Mouse (Mus musculus) cerebellum, adult 2 months (tissue): ENCODE results near the gene Pacsin1.

ENCODE experiments used
- CTCF ChIP-seq: fragments of 200-500 bp; IDR thresholded peaks from 2 replicates; pipeline ENCODE4 v1.5.1; 2011; ENCODE audit warnings: low read depth, mild to moderate bottlenecking, control low read depth, low read length, moderate library complexity, borderline replicate concordance; ENCODE audit not compliant: insufficient read depth
- POLR2A ChIP-seq: fragments of 200-500 bp; IDR thresholded peaks from 2 replicates; pipeline ENCODE4 v1.6.1; 2011; ENCODE audit warnings: low read length, control low read depth, borderline replicate concordance; ENCODE audit not compliant: insufficient read depth

DNA sequence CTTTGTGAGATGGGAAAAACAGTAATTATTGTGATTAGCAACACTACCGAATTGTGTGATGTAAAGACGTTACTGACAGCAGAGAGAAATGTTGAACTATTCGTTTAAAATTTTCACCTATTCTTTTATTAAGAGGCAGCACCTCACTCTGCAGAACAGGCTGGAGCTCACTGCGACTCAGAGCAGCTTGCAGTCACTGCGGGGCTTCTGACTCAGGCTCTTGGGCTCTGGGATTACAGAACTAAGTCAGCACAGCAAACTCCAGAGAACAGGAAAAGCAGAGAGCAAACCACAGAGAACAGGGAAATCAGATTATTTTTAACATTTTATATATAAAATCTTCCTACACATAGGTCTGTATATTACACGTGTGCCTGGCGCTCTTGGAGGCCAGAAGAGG is 45.7 kb upstream of the Pacsin1 start:
- TF ChIP-seq POLR2A (no peak), CTCF (no peak)
